Mouse (Mus musculus): ENCODE measurements around the gene Rtkn. TPM values are rescaled to one million over a fixed set of nuclear protein-coding genes. Genes with fewer than 3 reads are reported as not detected.

The Rtkn gene
- total and polyA plus RNA-seq, 3 experiments: 5.2 to 27.7 (median 6.7) TPM

DNA sequence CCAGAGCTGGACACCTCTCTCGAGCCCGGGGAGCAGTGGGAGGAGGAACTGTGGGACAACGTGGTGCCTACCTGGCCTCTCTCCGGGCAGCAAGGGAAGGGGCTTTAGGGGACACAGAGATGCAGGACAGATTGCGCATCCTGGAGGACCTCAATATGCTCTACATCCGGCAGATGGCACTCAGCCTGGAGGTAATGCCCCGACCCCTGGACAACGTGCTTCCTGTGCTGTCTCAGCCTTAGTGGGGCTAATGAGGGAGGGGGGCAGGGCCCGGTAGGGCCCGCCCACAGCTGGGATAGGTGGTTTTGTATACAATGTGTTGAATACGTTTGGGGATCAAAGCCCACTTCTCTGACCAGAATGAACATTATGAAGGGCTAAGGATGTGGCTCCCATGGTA, 2.8 kb downstream of the Rtkn start:
- H3K4me3 ChIP-seq: peak overlapping the region; percentile 63
- intact Hi-C loops (cut with DNase I): no loop called here

GRCm38 (mm10) chr6:83140044-83140443, 4.8 kb downstream of the Rtkn start:
- intact Hi-C loops (cut with DNase I): loop anchor here (2.0 kb wide), 1 partner anchor 19 kb away; no protein-coding TSS in a partner anchor
- Histone ChIP-seq H3K79me2 (replicated peaks; ENCODE audit: control insufficient read depth, insufficient read depth, low read length) (no peaks in the 10 kb centered on the region), H3K9ac (ENCODE audit: low read depth, low read length) (no peak overlapping the region), H3K27ac (no peak overlapping the region), H3K27me3 (ENCODE audit: control insufficient read depth, insufficient read depth, low read length) (no peaks in the 10 kb centered on the region), H3K4me1 (ENCODE audit: control insufficient read depth, insufficient read depth, low read length) (peaks cover 7% of the 10 kb centered on the region; the same call in 1 of the 2 replicates), H3K36me3 (ENCODE audit: control insufficient read depth, insufficient read depth, low read length) (no peaks in the 10 kb centered on the region), H3K4me3 (no peak overlapping the region)
- 86% methylated on average over 8 of the region's 8 CpGs for WGBS
- DNase-seq: no peak
- TF ChIP-seq CTCF (IDR thresholded peaks at IDR 0.05): no peak
- TF ChIP-seq POLR2A (IDR thresholded peaks at IDR 0.05; ENCODE audit: insufficient read depth, low read depth, low read length): no peak
- no peak for TF ChIP-seq EP300 (IDR thresholded peaks at IDR 0.05; ENCODE audit: insufficient read depth, low read depth, low read length)

More for the DNA sequence above, 2.8 kb downstream of the Rtkn start:
- WGBS: 5% methylated on average over 11 of the region's 11 CpGs
- DNase-seq: peak in 1 of 2 experiments; percentile 43
- H3K79me2 ChIP-seq (replicated peaks; ENCODE audit: control insufficient read depth, insufficient read depth, low read length): no peaks in the 10 kb centered on the region
- peak overlapping the region; percentile 79 for H3K9ac ChIP-seq (ENCODE audit: low read depth, low read length)
- H3K4me1 ChIP-seq (ENCODE audit: control insufficient read depth, insufficient read depth, low read length): peaks cover 7% of the 10 kb centered on the region; the same call in 1 of the 2 replicates
- no peaks in the 10 kb centered on the region for H3K36me3 ChIP-seq (ENCODE audit: control insufficient read depth, insufficient read depth, low read length)
- no peaks in the 10 kb centered on the region for H3K27me3 ChIP-seq (ENCODE audit: control insufficient read depth, insufficient read depth, low read length)
- H3K27ac ChIP-seq: peak overlapping the region; percentile 89
- no peak for TF ChIP-seq CTCF (IDR thresholded peaks at IDR 0.05)

DNA sequence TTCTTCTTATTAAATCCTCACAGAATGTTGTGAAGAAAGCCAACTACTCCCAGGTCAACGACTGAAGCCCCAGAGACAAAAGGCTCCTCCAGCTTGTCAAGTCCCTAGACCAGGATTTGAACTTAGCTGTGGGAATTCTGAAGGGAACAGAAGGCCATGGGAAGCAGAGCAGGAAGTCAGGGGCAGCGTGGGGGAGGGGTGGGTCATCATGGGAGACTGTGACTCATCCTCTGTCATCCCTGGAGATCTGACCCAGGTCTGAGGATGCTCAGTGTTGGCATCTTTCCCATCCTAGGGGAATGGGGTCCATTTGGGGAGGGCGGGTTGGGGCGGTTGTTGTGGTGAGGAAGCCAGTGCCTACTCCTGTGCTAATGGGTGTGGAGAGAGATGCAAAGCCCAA, 6.4 kb downstream of the Rtkn start:
- intact Hi-C loops (cut with DNase I): loop anchor here (2.0 kb wide), 1 partner anchor 17 kb away; no protein-coding TSS in a partner anchor
- Histone ChIP-seq H3K36me3 (ENCODE audit: control insufficient read depth, insufficient read depth, low read length) (no peaks in the 10 kb centered on the region), H3K27ac (peak overlapping the region; percentile 49; the same call in 1 of the 2 replicates), H3K4me3 (peak overlapping the region; percentile 47; the same call in 1 of the 2 replicates), H3K27me3 (ENCODE audit: control insufficient read depth, insufficient read depth, low read length) (no peaks in the 10 kb centered on the region), H3K9ac (ENCODE audit: low read depth, low read length) (no peak overlapping the region), H3K79me2 (replicated peaks; ENCODE audit: control insufficient read depth, insufficient read depth, low read length) (no peaks in the 10 kb centered on the region), H3K4me1 (ENCODE audit: control insufficient read depth, insufficient read depth, low read length) (peaks cover 2% of the 10 kb centered on the region; the same call in 1 of the 2 replicates)
- no peak for DNase-seq
- TF ChIP-seq CTCF (IDR thresholded peaks at IDR 0.05): no peak
- TF ChIP-seq POLR2A (IDR thresholded peaks at IDR 0.05; ENCODE audit: insufficient read depth, low read depth, low read length): 0 out of 2 replicates have a peak, but pooled peaks have one; percentile 16
- WGBS: 40% methylated on average over 4 of the region's 4 CpGs

DNA sequence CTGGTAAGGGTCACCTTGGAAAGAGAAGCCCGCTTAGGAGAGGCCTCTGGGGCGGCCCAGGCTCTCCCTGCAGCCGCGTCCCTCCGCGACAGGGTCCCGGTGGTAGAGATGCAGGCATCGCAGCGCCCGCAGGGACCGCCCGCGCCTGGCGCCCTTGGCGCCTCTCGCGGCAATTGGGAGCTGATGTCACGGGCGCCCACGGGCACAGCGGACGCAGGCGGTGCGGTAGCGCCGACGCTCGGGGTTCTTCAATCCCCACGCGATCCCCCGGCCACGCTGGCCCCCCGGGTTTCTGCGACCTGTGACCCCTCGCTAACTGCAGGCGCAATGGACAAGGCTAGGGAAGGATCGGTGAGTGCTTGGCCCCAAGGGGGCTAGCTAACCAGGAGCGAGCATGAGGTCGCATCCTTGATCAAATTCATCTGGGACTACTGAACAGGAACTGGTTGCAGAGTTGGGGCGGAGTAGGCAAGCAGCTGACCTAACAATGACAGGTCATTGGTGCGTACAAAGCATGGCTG, 7.0 kb downstream of the Rtkn start:
- Histone ChIP-seq H3K36me3 (ENCODE audit: control insufficient read depth, insufficient read depth, low read length) (no peaks in the 10 kb centered on the region), H3K9ac (ENCODE audit: low read depth, low read length) (peak overlapping the region; percentile 50; the same call in 1 of the 2 replicates), H3K27me3 (ENCODE audit: control insufficient read depth, insufficient read depth, low read length) (no peaks in the 10 kb centered on the region), H3K79me2 (replicated peaks; ENCODE audit: control insufficient read depth, insufficient read depth, low read length) (no peaks in the 10 kb centered on the region), H3K27ac (peak overlapping the region; percentile 49), H3K4me1 (ENCODE audit: control insufficient read depth, insufficient read depth, low read length) (peaks cover 2% of the 10 kb centered on the region; the same call in 1 of the 2 replicates), H3K4me3 (peak overlapping the region; percentile 47)
- TF ChIP-seq CTCF (IDR thresholded peaks at IDR 0.05) (no peak), POLR2A (IDR thresholded peaks at IDR 0.05; ENCODE audit: insufficient read depth, low read depth, low read length) (peak; percentile 48), EP300 (IDR thresholded peaks at IDR 0.05; ENCODE audit: insufficient read depth, low read depth, low read length) (no peak)
- 6% methylated on average over 41 of the region's 41 CpGs for WGBS
- intact Hi-C loops (cut with DNase I): no loop called here
- DNase-seq: peak; percentile 38 to 50

- intact Hi-C loops (cut with DNase I): no loop called here
- no peak overlapping the region; the same call in 1 of the 2 replicates for H3K27ac ChIP-seq
- no peak for DNase-seq
- no peak overlapping the region for H3K4me3 ChIP-seq
- 77% methylated on average over 11 of the region's 11 CpGs for WGBS
- no peaks in the 10 kb centered on the region for H3K27me3 ChIP-seq (ENCODE audit: control insufficient read depth, insufficient read depth, low read length)
- no peaks in the 10 kb centered on the region for H3K79me2 ChIP-seq (replicated peaks; ENCODE audit: control insufficient read depth, insufficient read depth, low read length)
- H3K9ac ChIP-seq (ENCODE audit: low read depth, low read length): no peak overlapping the region
- H3K4me1 ChIP-seq (ENCODE audit: control insufficient read depth, insufficient read depth, low read length): peaks cover 2% of the 10 kb centered on the region; the same call in 1 of the 2 replicates
- H3K36me3 ChIP-seq (ENCODE audit: control insufficient read depth, insufficient read depth, low read length): no peaks in the 10 kb centered on the region
- TF ChIP-seq POLR2A (IDR thresholded peaks at IDR 0.05; ENCODE audit: insufficient read depth, low read depth, low read length): no peak
- TF ChIP-seq CTCF (IDR thresholded peaks at IDR 0.05): no peak
- TF ChIP-seq EP300 (IDR thresholded peaks at IDR 0.05; ENCODE audit: insufficient read depth, low read depth, low read length): no peak
Observed at GRCm38 (mm10) chr6:83142886-83143285, 7.6 kb downstream of the Rtkn start.

- WGBS: 22% methylated on average over 2 of the region's 2 CpGs
- H3K9ac ChIP-seq (ENCODE audit: low read depth, low read length): no peak overlapping the region
- H3K27me3 ChIP-seq (ENCODE audit: control insufficient read depth, insufficient read depth, low read length): no peaks in the 10 kb centered on the region
- H3K36me3 ChIP-seq (ENCODE audit: control insufficient read depth, insufficient read depth, low read length): no peaks in the 10 kb centered on the region
- DNase-seq: no peak
- H3K79me2 ChIP-seq (replicated peaks; ENCODE audit: control insufficient read depth, insufficient read depth, low read length): no peaks in the 10 kb centered on the region
- TF ChIP-seq EP300 (IDR thresholded peaks at IDR 0.05; ENCODE audit: insufficient read depth, low read depth, low read length) (no peak), POLR2A (IDR thresholded peaks at IDR 0.05; ENCODE audit: insufficient read depth, low read depth, low read length) (no peak)
- H3K4me1 ChIP-seq (ENCODE audit: control insufficient read depth, insufficient read depth, low read length): 0 out of 2 replicates have a peak, but pooled peaks cover 2% of the 10 kb centered on the region
- intact Hi-C loops (cut with DNase I): no loop called here
- no peak overlapping the region for H3K27ac ChIP-seq
- H3K4me3 ChIP-seq: no peak overlapping the region
Observed at GRCm38 (mm10) chr6:83145209-83145608, 9.9 kb downstream of the Rtkn start.
